Mouse (Mus musculus) MEL (cell line): ENCODE measurements around the gene Pcp4.

ENCODE experiments used
- BHLHE40 ChIP-seq: IDR thresholded peaks from 2 replicates; pipeline ENCODE4 v1.6.1; 2012; ENCODE audit warnings: low read depth, mild to moderate bottlenecking, inconsistent platforms, low read length, improper control_type of control experiment, borderline replicate concordance
- CHD1 ChIP-seq: IDR thresholded peaks from 2 replicates; pipeline ENCODE4 v1.6.1; 2012; ENCODE audit warnings: low read depth, mild to moderate bottlenecking, inconsistent platforms, low read length, improper control_type of control experiment
- CTCF ChIP-seq, 3 experiments: IDR thresholded peaks in 2 of 3; conservative IDR thresholded peaks in 1 of 3; 2 replicates each; pipeline ENCODE4 v1.5.1; 2011 to 2012; ENCODE audit warnings: low read length in 3 of 3, low read depth in 2 of 3, mild to moderate bottlenecking in 2 of 3, improper control_type of control experiment in 1 of 3, inconsistent platforms in 1 of 3, mixed read lengths in 1 of 3, moderate library complexity in 1 of 3; ENCODE audit not compliant: control insufficient read depth in 1 of 3, insufficient read depth in 1 of 3, poor library complexity in 1 of 3, severe bottlenecking in 1 of 3
- GABPA ChIP-seq: IDR thresholded peaks from 2 replicates; pipeline ENCODE4 v1.6.1; 2012; ENCODE audit warnings: low read depth, mild to moderate bottlenecking, inconsistent platforms, low read length, improper control_type of control experiment, moderate library complexity
- GATA1 ChIP-seq: IDR thresholded peaks from 2 replicates; pipeline ENCODE4 v1.6.1; 2011; ENCODE audit warnings: low read depth, low read length, improper control_type of control experiment
- HCFC1 ChIP-seq: IDR thresholded peaks from 2 replicates; pipeline ENCODE4 v1.6.1; 2012; ENCODE audit warnings: low read depth, mild to moderate bottlenecking, inconsistent platforms, low read length, improper control_type of control experiment, moderate library complexity
- KAT2A ChIP-seq: conservative IDR thresholded peaks from 2 replicates; pipeline ENCODE4 v1.6.1; 2012; ENCODE audit warnings: low read depth, low read length, improper control_type of control experiment, inconsistent platforms
- MAX ChIP-seq: IDR thresholded peaks from 2 replicates; pipeline ENCODE4 v1.6.1; 2011; ENCODE audit warnings: low read length, improper control_type of control experiment
- MYC ChIP-seq: IDR thresholded peaks from 2 replicates; pipeline ENCODE4 v1.6.1; 2011; ENCODE audit warnings: low read depth, mild to moderate bottlenecking, low read length, improper control_type of control experiment, moderate library complexity
- POLR2A ChIP-seq, 2 experiments: IDR thresholded peaks; 2 replicates each; pipeline ENCODE4 v1.6.1; 2011 to 2012; ENCODE audit warnings: low read length in 2 of 2, mild to moderate bottlenecking in 2 of 2, control low read depth in 1 of 2, improper control_type of control experiment in 1 of 2, low read depth in 1 of 2, moderate library complexity in 1 of 2; ENCODE audit not compliant: control insufficient read depth in 1 of 2, insufficient read depth in 1 of 2, poor library complexity in 1 of 2
- RAD21 ChIP-seq: IDR thresholded peaks from 2 replicates; pipeline ENCODE4 v1.6.1; 2011; ENCODE audit warnings: mild to moderate bottlenecking, low read depth, low read length, improper control_type of control experiment

DNA sequence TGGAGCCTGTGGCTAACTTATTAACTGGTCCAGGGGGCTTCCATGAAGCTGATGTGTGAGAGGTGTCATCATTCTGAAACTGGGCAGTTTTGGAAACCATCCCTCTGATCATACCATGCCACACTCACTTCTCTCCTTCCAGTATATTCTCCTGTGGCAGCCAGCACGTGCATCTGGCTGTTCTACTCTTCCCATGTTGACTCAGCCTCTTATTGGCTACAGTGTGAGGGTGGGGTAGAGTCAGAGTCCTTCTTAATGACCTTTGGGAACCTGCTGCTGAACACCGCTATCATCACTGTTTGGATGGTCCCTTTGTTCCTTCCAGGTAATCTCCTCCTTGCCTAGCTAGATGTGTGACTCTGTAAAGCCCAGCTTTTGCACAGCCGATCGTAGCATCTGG lies 63.6 kb downstream of the Pcp4 start:
- TF ChIP-seq CTCF (IDR thresholded peaks at IDR 0.05 in 2 of 3, conservative IDR thresholded peaks at IDR 0.05 in 1 of 3; ENCODE audit: control insufficient read depth in 1 of 3, insufficient read depth in 1 of 3, low read depth in 2 of 3, low read length in 3 of 3, poor library complexity in 1 of 3, severe bottlenecking in 1 of 3) (no peak), MAX (no peak), POLR2A (IDR thresholded peaks at IDR 0.05; ENCODE audit: control insufficient read depth in 1 of 2, insufficient read depth in 1 of 2, low read depth in 1 of 2, low read length in 2 of 2, poor library complexity in 1 of 2) (no peak), GABPA (no peak), RAD21 (no peak), KAT2A (no peak), CHD1 (no peak), BHLHE40 (no peak), HCFC1 (no peak), MYC (no peak), GATA1 (no peak)
